Mouse (Mus musculus) thymus, postnatal 10 days (tissue): Measurements from ENCODE around the gene Egfl6.
A peak's percentile ranks its signal among the peaks of the same experiment; 100 is the strongest.

Experiments used
- DNase-seq, 2 experiments: peaks; one replicate each; pipeline ENCODE4 v3.0.0; 2021; ENCODE audit warnings: low spot score in 2 of 2

Gene Egfl6

GRCm38 (mm10) chrX:166584947-166585824, at the start of gene Egfl6:
Egfl6 (minus strand) TSS chrX:166585720.
- peak; percentile 22 to 35 for DNase-seq

- no peak for DNase-seq
Measured at GRCm38 (mm10) chrX:166626866-166627570, 41.5 kb upstream of the Egfl6 start.

DNA sequence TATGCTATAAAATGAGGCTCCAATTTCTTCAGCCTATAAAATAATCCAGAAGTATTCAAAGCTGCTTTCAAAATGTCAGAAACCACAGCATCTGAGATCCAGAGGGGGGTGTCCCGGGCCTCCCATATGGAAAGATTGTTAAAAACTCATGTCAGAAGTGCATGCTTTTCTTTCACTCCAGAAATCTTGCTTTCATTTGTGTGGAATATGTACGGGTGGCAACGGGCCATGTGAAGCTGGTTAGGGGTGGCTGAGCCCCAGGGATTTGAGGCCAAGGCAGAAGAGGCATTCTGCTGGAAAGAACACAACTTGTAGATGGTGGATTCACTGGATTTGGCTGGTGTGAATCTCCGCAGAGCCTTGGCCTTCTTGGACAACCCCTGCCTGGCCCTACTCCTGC, 40.7 kb upstream of the Egfl6 start:
- DNase-seq: no peak

GRCm38 (mm10) chrX:166623176-166623575, 37.7 kb upstream of the Egfl6 start:
- no peak for DNase-seq

- no peak for DNase-seq
Measured at GRCm38 (mm10) chrX:166621560-166622301, 36.2 kb upstream of the Egfl6 start.

DNA sequence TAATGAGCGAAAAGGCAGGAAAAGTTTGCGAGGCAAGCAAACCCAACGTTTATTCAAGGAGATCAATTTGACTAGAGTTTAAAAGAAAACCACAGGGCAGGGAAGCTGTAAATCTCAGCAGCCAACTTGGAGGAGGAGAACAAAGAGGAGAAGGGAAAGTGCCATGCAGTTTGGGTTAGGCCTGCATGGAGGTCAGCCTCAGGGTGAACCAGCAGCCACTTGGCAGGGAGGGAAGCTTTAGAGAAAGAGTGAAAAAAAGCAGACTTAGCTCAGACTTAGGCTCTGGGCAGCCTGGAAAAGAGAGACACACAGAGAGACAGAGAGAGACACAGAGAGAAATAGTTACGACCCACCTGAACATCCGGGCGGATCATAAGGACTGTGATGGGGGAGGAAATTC, 35.4 kb upstream of the Egfl6 start:
- DNase-seq: no peak

GRCm38 (mm10) chrX:166619084-166619483, 33.6 kb upstream of the Egfl6 start:
- DNase-seq: no peak

DNA sequence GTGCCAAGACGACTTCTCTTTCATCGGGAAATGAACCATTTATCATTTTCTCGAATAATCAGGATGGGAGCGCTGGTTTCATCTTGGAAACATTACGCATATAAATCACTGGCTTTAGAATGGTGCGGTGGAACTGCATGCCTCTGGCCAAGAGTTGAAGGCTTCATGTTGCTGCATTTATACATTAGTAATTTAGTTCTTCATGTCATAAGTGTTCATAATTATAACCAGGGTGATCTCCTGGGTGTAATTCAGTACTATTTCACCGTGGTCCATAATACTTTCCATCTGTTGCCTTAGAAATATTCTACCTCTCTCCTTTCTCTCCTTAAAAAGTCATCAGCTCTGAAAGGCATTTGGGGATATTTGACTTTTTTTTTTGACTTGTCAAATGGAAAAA, 29.7 kb upstream of the Egfl6 start:
- no peak for DNase-seq

- no peak for DNase-seq
Measured at GRCm38 (mm10) chrX:166576111-166576510, 9.4 kb downstream of the Egfl6 start.

DNA sequence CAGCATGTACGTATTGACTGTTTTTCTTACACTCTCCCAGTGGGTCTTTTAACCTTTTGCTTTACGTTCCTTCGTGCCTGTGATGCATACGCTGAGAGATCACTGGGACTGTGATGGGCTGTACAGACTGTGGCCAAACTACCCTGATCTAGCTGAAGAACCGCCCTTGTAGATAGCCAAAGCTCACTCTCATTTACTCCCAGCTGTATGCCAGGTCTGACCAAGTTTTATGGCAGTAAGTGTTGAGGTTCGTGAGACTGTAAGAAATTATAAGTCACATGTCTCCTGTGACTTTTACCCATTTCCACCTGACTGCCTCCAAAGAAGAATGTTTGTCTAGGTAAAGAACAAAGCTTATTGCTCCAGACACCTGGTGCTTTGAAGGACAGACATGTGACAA, 19.5 kb downstream of the Egfl6 start:
- DNase-seq: no peak

- no peak for DNase-seq
Measured at GRCm38 (mm10) chrX:166565401-166565800, 20.1 kb downstream of the Egfl6 start.

DNA sequence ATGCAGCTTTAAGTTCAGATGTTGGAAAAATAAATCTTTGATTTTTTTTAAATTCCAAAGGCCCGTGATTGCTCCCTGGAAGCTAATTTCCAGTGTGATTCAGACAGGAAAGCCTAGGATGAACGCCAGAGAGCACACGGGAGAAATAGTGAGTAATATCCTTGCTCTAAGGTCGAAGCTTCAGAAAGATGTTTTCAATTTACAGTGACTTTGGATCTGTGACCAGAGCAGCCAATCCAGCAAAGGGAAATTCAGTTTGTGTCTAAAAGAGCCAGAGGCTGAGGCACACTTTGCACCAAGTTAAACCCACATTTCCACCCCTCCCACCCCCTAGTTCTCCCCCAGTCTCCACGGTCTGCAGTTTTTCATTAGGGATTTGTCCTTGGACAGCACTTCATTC, 20.6 kb downstream of the Egfl6 start:
- no peak for DNase-seq

- no peak for DNase-seq
Measured at GRCm38 (mm10) chrX:166559333-166559732, 26.2 kb downstream of the Egfl6 start.

DNA sequence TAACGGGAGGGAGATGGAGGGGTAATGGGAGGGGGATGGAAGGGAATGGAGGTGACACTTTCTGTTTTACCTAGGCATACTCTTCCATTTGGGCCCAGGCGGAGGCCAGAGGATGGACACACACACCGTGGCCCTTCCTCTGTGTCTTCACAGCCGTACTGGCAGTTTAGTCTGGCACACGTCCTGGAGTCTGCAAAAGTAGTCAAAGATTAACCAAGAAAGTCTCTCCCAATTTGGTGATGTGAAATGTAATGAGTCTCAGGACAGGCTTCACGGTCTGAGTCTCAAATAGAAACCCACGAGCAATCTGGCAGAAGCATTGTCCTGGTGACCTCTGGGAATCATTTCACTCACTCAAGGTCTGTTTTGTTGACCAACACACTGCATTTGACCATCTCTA, 33.2 kb downstream of the Egfl6 start:
- DNase-seq: no peak

DNA sequence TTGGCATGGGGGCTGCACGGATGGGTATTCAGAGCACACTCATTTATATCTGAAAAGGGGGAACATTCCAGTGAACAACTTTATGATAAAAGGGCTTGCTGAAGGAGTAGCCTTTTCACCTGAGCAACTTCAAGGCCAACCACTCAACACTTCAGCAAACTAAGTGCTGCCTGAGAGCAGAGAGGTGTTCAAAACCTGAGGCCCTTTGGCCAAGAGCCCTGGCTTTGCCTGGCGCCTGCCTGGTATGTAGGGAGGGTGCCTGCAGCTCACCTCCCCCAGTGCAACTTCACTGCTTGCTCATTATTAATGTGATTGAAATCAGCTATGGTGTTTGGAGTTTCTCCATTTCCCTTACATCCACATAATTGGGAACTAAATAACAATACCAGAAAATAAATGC, 39.0 kb downstream of the Egfl6 start:
- no peak for DNase-seq

DNA sequence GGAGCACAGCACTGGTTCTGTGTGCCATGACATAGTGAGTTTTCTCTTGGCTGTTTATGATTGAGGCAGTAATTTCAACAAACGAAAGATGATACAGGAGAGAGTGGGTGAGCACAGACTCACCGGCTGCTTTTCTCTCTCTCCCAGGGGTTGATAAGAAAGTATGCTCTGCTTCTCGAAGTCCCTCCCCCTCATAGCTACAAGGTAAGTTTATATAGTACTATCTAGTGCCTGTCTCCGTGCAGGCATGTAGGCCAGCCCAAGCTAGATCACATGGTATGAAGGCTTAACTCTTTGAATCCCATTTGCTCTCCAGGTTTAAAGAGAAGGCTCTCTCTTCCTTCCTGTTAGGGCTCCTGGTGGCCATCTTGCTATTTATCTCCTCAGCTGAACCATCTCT, 50.4 kb downstream of the Egfl6 start:
- DNase-seq: no peak

GRCm38 (mm10) chrX:166533432-166533831, 52.1 kb downstream of the Egfl6 start:
- DNase-seq: no peak

GRCm38 (mm10) chrX:166531671-166532070, 53.8 kb downstream of the Egfl6 start:
- no peak for DNase-seq

DNA sequence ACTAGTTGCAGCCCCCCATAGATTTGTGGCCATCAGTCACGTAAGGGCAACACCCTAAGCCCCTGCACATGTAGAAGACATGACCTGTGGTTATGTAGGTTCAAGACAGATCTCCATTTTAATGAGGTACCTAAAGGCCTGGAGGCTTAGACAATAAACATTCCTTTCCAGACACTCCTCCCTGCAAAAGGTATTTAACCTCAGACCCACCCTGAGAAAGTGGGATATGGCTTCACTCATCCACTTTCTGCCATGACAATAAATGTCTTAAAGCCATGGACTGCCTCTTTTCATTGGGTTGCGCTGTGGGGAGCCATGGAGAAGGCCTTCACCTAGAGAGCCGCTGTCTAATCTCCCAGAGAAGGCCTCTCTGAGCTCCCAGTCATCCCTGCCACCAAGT, 57.4 kb downstream of the Egfl6 start:
- no peak for DNase-seq

- DNase-seq: no peak
Measured at GRCm38 (mm10) chrX:166525637-166526315, 59.7 kb downstream of the Egfl6 start.

DNA sequence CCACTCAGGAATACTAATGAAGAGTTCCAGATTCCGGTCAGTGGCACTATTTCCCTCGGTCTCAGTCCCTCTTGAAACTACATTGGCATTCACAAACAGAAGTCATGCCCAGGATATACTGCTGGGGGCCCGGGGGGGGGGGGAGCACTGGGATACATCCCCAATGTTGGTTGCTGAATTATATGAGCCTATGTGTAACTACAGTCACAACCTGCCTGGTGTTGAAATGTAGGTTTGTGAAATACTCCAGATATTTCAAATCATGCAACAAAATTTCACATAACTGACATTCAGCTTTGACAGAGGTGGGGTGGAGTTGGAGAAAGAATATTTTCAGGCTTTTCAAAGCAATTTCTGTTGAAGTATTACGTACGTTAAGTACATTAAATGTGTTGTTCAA, 64.7 kb downstream of the Egfl6 start:
- no peak for DNase-seq

DNA sequence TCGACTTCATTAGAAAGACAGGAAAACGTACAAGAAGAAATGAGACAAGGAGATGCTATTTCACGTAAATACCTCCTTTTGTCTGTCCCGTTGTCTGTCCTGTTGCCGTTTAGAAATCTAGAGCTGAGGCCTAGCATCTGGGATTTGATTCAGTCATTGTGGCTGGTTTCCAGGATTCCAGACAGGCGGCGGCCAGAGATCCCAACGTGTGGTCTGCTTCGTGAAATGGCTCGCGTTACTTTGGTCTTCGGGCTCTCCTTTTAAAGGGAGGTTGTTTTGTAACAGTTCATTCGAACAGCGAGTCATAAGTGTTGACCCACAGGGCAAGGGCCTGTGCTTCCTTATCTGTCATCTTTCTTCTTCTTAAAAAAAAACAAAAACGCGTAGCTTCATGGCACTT, 67.2 kb downstream of the Egfl6 start, which contains the start of gene Tceanc:
TSS of gene Tceanc (minus strand) at position 223 of the 400 bp plus-strand sequence.
- DNase-seq: no peak
